Mouse (Mus musculus) kidney, embryonic 16.5 days (tissue): ENCODE measurements at regions not wholly inside any gene's neighbourhood (a gene's known extent, or its start where the extent isn't known, plus 50 kb on each side); places are given as distances from the start of the nearest gene placed in this dataset.

Experiments
- ATAC-seq: fragments of 200-750 bp; cut with Nextera tagmentation; 2 replicates; pipeline ENCODE4 v1.8.0; 2017; ENCODE audit warnings: moderate TSS enrichment; ENCODE audit not compliant: low FRiP score, low TSS enrichment
- H3K27ac ChIP-seq: fragments of 300-500 bp; sonication (generic); 2 replicates; pipeline ENCODE4 v1.5.1; 2014; ENCODE audit warnings: low read length
- H3K27me3 ChIP-seq: fragments of 300-500 bp; sonication (generic); 2 replicates; pipeline ENCODE4 v1.6.1; 2014; ENCODE audit warnings: low read length, control low read depth, mixed read lengths; ENCODE audit not compliant: insufficient read depth
- H3K36me3 ChIP-seq: fragments of 300-500 bp; sonication (generic); 2 replicates; pipeline ENCODE4 v1.6.1; 2014; ENCODE audit warnings: low read length, control low read depth, mixed read lengths; ENCODE audit not compliant: insufficient read depth
- H3K4me1 ChIP-seq: fragments of 300-500 bp; sonication (generic); 2 replicates; pipeline ENCODE4 v1.6.1; 2014; ENCODE audit warnings: low read length, control low read depth, mixed read lengths; ENCODE audit not compliant: insufficient read depth
- H3K4me2 ChIP-seq: fragments of 300-500 bp; sonication (generic); replicated peaks from 2 replicates; pipeline ENCODE4 v1.6.1; 2014; ENCODE audit warnings: low read depth, low read length
- H3K4me3 ChIP-seq: fragments of 300-500 bp; sonication (generic); 2 replicates; pipeline ENCODE4 v1.5.1; 2014; ENCODE audit warnings: mild to moderate bottlenecking, low read length
- H3K9ac ChIP-seq: fragments of 300-500 bp; sonication (generic); replicated peaks from 2 replicates; pipeline ENCODE4 v1.6.1; 2014; ENCODE audit warnings: low read length
- H3K9me3 ChIP-seq: fragments of 300-500 bp; sonication (generic); 2 replicates; pipeline ENCODE4 v1.6.1; 2016; ENCODE audit warnings: low read length, control low read depth
- WGBS: fragments of 180-500 bp; shearing (Covaris S2); extraction: QIAGEN DNeasy Blood & Tissue Kit; methylation state at CpG from one replicate; pipeline ENCODE4 v1.1.7; 2014; 5-methylcytosine and 5-hydroxymethylcytosine counted together

DNA sequence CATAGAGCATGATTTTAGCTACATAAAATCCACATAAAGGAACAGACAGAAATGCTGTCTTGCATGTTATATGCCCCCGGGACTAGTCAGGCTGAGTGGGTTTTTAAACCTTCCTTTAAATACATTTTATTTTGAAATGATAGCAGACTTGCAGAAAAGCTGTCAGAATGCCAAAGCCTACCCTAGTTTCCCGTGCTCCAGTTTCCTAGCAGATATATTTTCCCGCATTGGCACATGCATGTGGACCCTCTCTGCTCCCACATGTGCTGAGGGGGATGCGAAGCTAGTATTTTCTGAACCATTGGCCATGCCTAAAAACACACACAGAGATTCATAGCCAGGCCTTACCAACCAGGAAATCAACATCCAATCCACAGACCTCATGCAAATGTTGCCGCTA lies 105.8 kb downstream of the Utp6 start:
- no peaks in the 10 kb centered on the region for H3K4me1 ChIP-seq
- 75% methylated on average over 5 of the region's 5 CpGs for WGBS
- no peak overlapping the region for H3K4me3 ChIP-seq
- H3K36me3 ChIP-seq, result no peaks in the 10 kb centered on the region
- H3K27ac ChIP-seq, result no peak overlapping the region
- no peaks in the 10 kb centered on the region for H3K9me3 ChIP-seq
- no peak overlapping the region for H3K9ac ChIP-seq
- no peak overlapping the region for H3K4me2 ChIP-seq
- H3K27me3 ChIP-seq, result no peaks in the 10 kb centered on the region
- ATAC-seq, result no peak

DNA sequence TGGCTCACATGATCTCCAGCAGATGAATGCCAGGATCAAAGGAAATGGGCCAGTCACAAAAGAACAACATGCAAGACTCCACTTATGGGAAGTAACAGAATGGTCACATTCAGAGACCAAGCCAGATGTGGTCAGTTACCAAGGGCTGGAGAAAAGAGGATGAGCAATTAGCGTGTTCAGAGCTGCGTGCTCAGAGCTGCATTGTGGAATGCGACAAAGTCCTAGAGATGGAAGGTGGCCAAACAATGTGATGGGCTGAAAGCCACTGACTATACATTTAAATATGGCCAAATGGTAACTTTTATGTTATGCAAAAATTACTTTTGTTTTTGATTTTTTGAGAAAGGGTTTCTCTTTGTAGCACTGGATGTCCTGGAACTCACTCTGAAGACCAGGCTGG lies 112.6 kb downstream of the Utp6 start:
- Histone ChIP-seq H3K9ac (no peak overlapping the region), H3K4me2 (no peak overlapping the region), H3K27me3 (no peaks in the 10 kb centered on the region), H3K4me1 (no peaks in the 10 kb centered on the region), H3K36me3 (no peaks in the 10 kb centered on the region), H3K27ac (no peak overlapping the region), H3K4me3 (no peak overlapping the region), H3K9me3 (no peaks in the 10 kb centered on the region)
- 77% methylated on average over 3 of the region's 3 CpGs for WGBS
- ATAC-seq, result no peak

DNA sequence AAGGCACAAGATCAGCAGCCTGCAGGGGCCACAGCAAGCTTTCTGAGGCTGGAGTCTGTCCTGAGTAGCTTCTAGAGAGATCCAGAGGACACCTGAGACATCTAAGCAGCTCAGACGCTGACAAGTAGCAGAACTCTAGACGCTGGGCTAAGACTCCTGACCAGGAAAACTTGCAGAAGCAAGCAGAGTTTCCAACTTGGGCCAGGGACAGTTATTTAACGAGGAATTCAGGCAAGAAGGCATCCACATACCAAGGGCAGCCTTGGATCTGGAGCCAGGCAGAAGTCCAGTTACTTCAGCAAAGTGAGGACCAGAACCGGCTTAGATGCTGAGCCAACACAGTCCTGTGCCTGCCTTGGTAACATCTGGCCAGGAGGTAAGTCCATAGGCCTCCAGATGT lies 117.8 kb downstream of the Utp6 start:
- Histone ChIP-seq H3K36me3 (no peaks in the 10 kb centered on the region), H3K4me2 (no peak overlapping the region), H3K27ac (no peak overlapping the region), H3K27me3 (no peaks in the 10 kb centered on the region), H3K9ac (no peak overlapping the region), H3K4me1 (no peaks in the 10 kb centered on the region), H3K4me3 (no peak overlapping the region), H3K9me3 (no peaks in the 10 kb centered on the region)
- ATAC-seq, result no peak
- 82% methylated on average over 4 of the region's 4 CpGs for WGBS

DNA sequence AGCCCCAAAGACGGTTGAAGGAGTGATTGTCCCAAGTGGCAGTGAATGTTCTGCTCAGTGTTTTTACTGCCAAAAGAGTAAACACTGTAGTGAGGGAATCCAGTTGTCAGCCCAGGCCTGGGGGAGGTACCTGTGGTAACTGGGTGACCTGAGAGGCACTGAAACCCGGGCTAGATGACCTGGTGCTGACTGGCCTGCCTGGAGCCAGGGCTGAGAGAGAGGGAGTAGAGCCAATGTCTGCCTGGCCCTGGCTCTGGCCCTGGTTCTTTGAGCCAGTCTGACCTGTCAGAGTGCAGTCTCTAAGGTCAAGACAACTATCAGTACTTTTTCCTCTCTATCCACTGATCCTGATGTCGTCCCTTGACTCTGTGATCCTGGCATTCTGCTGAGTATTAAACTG lies 119.2 kb downstream of the Utp6 start:
- Histone ChIP-seq H3K27me3 (no peaks in the 10 kb centered on the region), H3K9ac (no peak overlapping the region), H3K4me2 (no peak overlapping the region), H3K4me1 (no peaks in the 10 kb centered on the region), H3K9me3 (no peaks in the 10 kb centered on the region), H3K27ac (no peak overlapping the region), H3K4me3 (no peak overlapping the region), H3K36me3 (no peaks in the 10 kb centered on the region)
- 32% methylated on average over 3 of the region's 3 CpGs for WGBS
- no peak for ATAC-seq

DNA sequence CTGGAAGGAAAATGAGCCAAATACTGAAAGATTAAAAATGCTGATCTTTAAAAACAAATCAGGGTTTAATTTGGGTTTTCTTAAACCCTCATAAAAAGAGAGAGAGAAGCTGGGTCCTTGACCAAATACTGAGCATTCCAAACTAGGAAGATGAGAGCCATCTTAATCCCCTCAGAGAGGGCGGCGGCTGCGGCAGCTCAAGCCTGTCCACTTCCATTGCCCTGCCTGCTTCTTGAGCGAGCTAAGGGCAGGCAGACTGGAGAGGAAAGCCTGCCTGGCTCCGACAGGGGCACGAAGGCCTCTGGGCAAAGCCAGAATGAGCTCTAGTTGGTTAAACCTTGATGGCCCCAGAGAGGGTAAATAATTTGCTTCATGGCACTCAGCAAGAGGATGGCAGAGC lies 122.2 kb downstream of the Utp6 start:
- WGBS, result 82% methylated on average over 6 of the region's 6 CpGs
- no peak overlapping the region for H3K27ac ChIP-seq
- ATAC-seq, result no peak

DNA sequence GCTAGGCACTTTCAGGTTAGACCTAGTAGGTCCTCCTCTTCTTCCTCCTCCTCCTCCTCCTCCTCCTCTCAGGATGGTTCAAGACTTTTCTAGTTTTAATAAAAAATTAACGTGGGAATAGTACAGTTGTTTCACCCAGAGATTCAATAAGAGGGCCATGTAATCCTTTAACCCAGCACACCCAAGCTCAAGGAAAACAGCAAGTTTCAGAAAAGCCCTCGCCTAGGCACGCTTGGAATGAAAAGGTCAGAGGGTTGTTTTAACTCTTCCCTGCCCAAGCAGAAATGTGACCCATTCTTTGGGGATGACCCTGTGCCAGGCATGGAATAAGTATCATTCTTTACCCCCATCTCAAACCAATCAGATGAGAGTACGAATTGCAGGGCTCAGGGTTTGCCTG lies 124.1 kb downstream of the Utp6 start:
- Histone ChIP-seq H3K27ac (no peak overlapping the region), H3K9ac (no peak overlapping the region), H3K4me3 (no peak overlapping the region), H3K4me2 (no peak overlapping the region), H3K36me3 (no peaks in the 10 kb centered on the region), H3K27me3 (no peaks in the 10 kb centered on the region), H3K4me1 (no peaks in the 10 kb centered on the region), H3K9me3 (no peaks in the 10 kb centered on the region)
- 55% methylated on average over 4 of the region's 4 CpGs for WGBS
- no peak for ATAC-seq

More for the DNA sequence above, 122.2 kb downstream of the Utp6 start:
- Histone ChIP-seq H3K27me3 (no peaks in the 10 kb centered on the region), H3K9me3 (no peaks in the 10 kb centered on the region), H3K4me1 (no peaks in the 10 kb centered on the region), H3K4me2 (no peak overlapping the region), H3K9ac (no peak overlapping the region), H3K4me3 (no peak overlapping the region), H3K36me3 (no peaks in the 10 kb centered on the region)

DNA sequence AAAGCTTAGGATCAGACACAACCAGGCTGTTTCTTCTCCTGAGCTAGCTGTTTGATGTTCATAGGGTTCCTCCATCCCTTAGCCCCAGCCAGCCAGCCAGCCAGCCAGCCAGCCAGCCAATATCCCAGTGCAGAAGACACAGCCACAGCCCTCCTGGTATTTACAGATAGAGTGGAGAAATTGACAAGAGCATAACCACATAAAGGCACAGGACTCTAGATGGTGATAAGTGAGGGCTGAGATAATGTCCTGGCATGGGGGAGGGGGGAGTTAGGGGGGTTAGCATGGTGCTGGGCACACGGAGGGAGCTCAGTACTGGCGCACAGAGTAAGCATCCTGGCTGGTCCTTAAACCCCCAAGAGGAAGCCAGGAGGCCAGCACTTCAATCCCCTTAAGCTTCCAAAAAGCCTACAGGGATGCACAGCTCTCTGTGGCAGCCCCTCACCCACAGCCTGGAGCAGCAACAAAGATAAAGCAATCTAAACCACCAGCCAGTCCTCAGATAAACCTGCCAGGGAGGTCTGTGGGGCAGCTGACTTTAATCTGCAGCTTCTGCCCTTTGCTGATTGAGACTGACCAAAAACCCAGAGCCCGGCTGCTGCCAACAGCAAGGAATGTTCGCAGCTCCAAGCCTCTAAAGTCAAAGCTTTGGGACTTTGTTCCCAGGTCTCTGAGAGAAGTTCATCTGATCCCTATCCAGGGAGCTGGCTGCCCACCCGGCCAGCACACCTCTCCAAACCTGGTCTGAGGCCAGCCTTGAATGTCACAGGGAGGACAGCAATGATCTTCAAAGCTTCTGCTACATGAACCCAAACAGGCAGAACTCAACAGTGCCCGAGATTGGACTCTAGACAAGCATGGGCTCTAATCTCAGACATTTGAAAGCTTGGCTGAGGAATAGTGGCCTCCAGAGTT lies 124.9 kb downstream of the Utp6 start:
- H3K36me3 ChIP-seq, result no peaks in the 10 kb centered on the region
- 71% methylated on average over 6 of the region's 6 CpGs for WGBS
- H3K4me2 ChIP-seq, result no peak overlapping the region
- H3K27me3 ChIP-seq, result no peaks in the 10 kb centered on the region
- H3K9me3 ChIP-seq, result no peaks in the 10 kb centered on the region
- ATAC-seq, result no peak
- no peaks in the 10 kb centered on the region for H3K4me1 ChIP-seq
- H3K9ac ChIP-seq, result no peak overlapping the region
- H3K27ac ChIP-seq, result no peak overlapping the region
- no peak overlapping the region for H3K4me3 ChIP-seq

DNA sequence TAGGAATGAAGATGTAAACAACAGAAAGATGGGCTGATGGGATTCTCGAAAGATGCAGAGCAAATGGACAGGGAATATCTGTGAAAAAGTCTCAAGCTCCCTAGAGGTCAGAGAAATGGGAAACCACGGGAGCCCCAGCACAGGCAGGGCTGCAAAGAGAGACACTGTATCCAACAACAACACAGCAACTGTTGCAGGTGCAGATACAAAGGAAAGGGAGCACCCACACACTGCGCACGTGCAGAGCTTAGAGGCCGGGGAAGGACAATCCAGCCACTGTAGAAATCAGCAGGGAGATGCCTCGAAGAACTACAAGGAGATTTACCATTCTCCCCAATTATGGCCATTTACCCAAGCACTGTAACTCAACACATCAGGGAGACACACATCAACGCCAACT lies 126.3 kb downstream of the Utp6 start:
- H3K27me3 ChIP-seq, result no peaks in the 10 kb centered on the region
- H3K27ac ChIP-seq, result no peak overlapping the region
- no peak overlapping the region for H3K4me2 ChIP-seq
- no peak overlapping the region for H3K9ac ChIP-seq
- no peak overlapping the region for H3K4me3 ChIP-seq
- no peaks in the 10 kb centered on the region for H3K9me3 ChIP-seq
- 82% methylated on average over 7 of the region's 7 CpGs for WGBS
- H3K36me3 ChIP-seq, result no peaks in the 10 kb centered on the region
- ATAC-seq, result no peak
- no peaks in the 10 kb centered on the region for H3K4me1 ChIP-seq

DNA sequence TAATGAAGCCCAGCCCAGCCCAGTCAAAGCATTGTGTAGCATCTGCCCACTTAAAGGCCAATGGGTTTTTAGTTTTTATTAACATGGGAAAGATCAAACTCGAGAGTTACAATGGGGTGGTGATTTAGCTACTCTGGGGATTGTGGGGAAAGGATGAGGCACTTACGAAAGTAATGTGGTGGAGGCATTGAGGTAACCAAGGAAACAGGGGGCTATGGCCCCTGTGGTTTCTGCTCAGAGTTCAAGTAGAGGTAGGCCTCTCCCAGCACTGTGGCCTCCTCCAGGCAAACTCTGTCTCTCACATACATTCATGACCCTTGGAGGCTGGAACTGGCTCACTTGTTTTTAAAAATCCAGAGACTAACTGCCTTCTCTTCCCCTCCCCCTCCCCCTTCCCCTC lies 128.4 kb downstream of the Utp6 start:
- no peak overlapping the region for H3K27ac ChIP-seq
- H3K9ac ChIP-seq, result no peak overlapping the region
- no peaks in the 10 kb centered on the region for H3K27me3 ChIP-seq
- no peak overlapping the region for H3K4me3 ChIP-seq
- H3K36me3 ChIP-seq, result no peaks in the 10 kb centered on the region
- H3K9me3 ChIP-seq, result no peaks in the 10 kb centered on the region
- ATAC-seq, result no peak
- no peaks in the 10 kb centered on the region for H3K4me1 ChIP-seq
- no peak overlapping the region for H3K4me2 ChIP-seq
- 61% methylated on average over 2 of the region's 2 CpGs for WGBS

DNA sequence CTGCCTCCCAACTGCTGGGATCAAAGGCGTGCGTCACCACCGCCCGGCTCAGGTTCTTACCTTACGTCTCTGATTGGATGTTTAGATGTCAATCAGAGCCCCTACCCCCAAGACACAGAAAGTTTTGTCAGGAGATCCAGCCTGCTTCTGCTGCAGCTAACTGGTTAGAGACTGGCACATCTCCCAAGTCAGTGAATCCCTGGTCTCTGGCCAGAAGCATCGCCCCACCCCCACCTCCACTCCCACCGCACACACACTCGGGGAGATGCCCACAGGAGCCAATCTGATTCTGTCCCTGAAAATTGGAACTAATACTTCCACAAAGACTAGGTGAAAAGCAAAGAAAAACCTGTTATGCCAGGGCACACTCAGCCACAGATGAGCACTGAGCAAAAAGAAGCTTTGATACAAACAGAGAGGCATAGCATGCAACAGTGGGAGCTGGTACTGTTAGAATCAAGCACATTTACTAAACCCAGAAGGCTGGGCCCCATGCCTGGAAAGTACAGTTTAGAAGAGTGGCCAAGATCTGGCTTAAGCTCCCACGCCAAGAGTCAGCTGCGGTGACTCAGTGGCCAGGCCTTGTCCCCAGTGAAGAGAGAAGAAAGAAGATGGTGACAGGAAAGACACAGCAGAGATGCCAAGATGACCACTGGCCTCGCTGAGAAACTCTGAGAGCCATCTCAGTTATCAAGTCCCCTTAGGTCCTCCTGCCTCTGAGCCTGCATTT lies 130.4 kb downstream of the Utp6 start:
- 88% methylated on average over 11 of the region's 11 CpGs for WGBS

More for the DNA sequence above, 130.4 kb downstream of the Utp6 start:
- Histone ChIP-seq H3K4me1 (no peaks in the 10 kb centered on the region), H3K27ac (no peak overlapping the region), H3K36me3 (no peaks in the 10 kb centered on the region), H3K9ac (no peak overlapping the region), H3K4me2 (no peak overlapping the region), H3K27me3 (no peaks in the 10 kb centered on the region), H3K4me3 (no peak overlapping the region), H3K9me3 (0 out of 2 replicates have a peak, but pooled peaks cover 4% of the 10 kb centered on the region)
- no peak for ATAC-seq
